Mouse (Mus musculus): ENCODE data around the gene Atp6v1e2. TPM values are rescaled to one million over a fixed set of nuclear protein-coding genes. Genes with fewer than 3 reads are reported as not detected.

Atp6v1e2 gene
- not detected in 2 replicates for polyA plus RNA-seq (2016; fragmentation: Nextera tagmentation; extraction: Ambion mirVana)

- 72% methylated on average over 28 of the region's 28 CpGs for WGBS
These were observed at the start of gene Atp6v1e2 for GRCm38 (mm10) chr17:86947840-86948796. Gene Atp6v1e2, minus strand, starts transcription at chr17:86947897.

GRCm38 (mm10) chr17:86997323-86997722 is 49.6 kb upstream of the Atp6v1e2 start:
- H3K4me1 ChIP-seq: no peaks in the 10 kb centered on the region
- ATAC-seq (ENCODE audit: low FRiP score): no peak
- no peaks in the 10 kb centered on the region for H3K27me3 ChIP-seq
- H3K9me3 ChIP-seq: no peaks in the 10 kb centered on the region
- no peak overlapping the region for H3K4me3 ChIP-seq (replicated peaks)
- H3K27ac ChIP-seq: no peak overlapping the region
- H3K9ac ChIP-seq: no peak overlapping the region
- H3K4me2 ChIP-seq: no peak overlapping the region
- H3K36me3 ChIP-seq (replicated peaks): peaks cover 8% of the 10 kb centered on the region
- WGBS: 93% methylated on average over 6 of the region's 6 CpGs

More at GRCm38 (mm10) chr17:86947840-86948796, at the start of gene Atp6v1e2:
- no peak within 1 kb of the TSS for H3K9ac ChIP-seq
- H3K4me1 ChIP-seq: peaks cover 10% of the 10 kb centered on the region
- H3K9me3 ChIP-seq: no peaks in the 10 kb centered on the region
- peaks cover 4% of the 10 kb centered on the region; the same call in 1 of the 2 replicates for H3K27me3 ChIP-seq
- peak; percentile 90 for ATAC-seq (ENCODE audit: low FRiP score)
- no peak within 1 kb of the TSS for H3K4me3 ChIP-seq (replicated peaks)
- H3K36me3 ChIP-seq (replicated peaks): no peaks in the 10 kb centered on the region
- no peak within 1 kb of the TSS for H3K27ac ChIP-seq
- no peak within 1 kb of the TSS for H3K4me2 ChIP-seq

GRCm38 (mm10) chr17:86991306-86991705 is 43.6 kb upstream of the Atp6v1e2 start:
- Histone ChIP-seq H3K4me1 (peaks cover 17% of the 10 kb centered on the region), H3K9me3 (no peaks in the 10 kb centered on the region), H3K9ac (no peak overlapping the region), H3K36me3 (replicated peaks) (no peaks in the 10 kb centered on the region; the same call in 1 of the 2 replicates), H3K27ac (no peak overlapping the region), H3K4me2 (no peak overlapping the region), H3K4me3 (replicated peaks) (no peak overlapping the region), H3K27me3 (no peaks in the 10 kb centered on the region)
- 94% methylated on average over 8 of the region's 8 CpGs for WGBS
- ATAC-seq (ENCODE audit: low FRiP score): no peak

DNA sequence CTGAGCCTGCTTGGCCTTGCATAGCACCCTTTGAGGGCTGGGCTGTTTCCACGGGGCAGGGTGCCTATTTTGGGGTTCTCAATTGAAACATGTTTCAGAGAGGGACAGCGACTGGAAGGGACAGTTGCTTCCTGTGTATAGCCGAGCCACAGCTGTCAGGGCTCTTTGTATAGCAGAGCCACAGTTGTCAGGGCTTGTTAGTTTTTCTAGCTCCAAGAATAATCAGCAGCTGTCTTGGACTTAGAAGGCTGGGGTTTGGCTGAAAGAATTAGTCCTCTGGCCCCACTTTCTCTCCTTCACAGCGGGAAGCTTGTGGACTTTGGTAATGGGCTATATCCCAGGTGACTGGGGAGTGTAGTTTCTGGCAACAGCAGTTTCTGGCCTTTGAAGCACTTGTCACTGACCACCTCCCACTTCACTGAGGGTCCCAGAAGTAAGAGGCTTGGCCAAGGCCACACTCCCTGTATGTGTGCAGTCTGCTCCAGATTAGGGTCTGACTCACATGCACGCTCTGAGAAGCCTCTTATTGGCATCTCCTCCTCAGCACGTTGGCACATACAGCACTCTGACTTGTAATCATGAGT is 41.0 kb upstream of the Atp6v1e2 start:
- Histone ChIP-seq H3K27ac (0 out of 2 replicates have a peak overlapping the region, but pooled peaks have one; percentile 19), H3K9ac (no peak overlapping the region), H3K4me1 (peaks cover 26% of the 10 kb centered on the region), H3K4me3 (replicated peaks) (no peak overlapping the region), H3K4me2 (no peak overlapping the region), H3K9me3 (no peaks in the 10 kb centered on the region), H3K36me3 (replicated peaks) (no peaks in the 10 kb centered on the region), H3K27me3 (no peaks in the 10 kb centered on the region)
- WGBS: 64% methylated on average over 6 of the region's 6 CpGs
- ATAC-seq (ENCODE audit: low FRiP score): no peak

DNA sequence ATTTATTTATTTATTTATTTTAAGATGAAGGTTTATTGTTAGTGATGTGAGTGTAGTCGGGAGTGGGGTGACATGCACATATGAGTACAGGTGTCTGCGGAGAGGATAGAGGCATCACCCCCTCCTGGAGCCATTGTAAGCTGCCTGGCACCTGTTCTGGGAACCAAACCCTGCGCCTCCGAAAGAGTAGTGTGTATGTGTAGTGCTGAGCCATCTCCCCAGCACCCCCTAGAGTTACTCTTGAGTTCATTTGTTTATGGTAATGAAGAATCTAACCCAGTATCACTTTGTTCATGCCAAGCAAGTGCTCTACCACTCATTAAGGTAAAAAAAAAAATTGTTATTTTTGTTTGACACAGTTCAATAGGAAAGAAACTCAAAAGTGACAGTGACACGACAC is 40.5 kb upstream of the Atp6v1e2 start:
- no peak for ATAC-seq (ENCODE audit: low FRiP score)
- no peaks in the 10 kb centered on the region for H3K27me3 ChIP-seq
- H3K4me3 ChIP-seq (replicated peaks): no peak overlapping the region
- no peaks in the 10 kb centered on the region for H3K9me3 ChIP-seq
- peaks cover 26% of the 10 kb centered on the region for H3K4me1 ChIP-seq
- WGBS: 82% methylated on average over 5 of the region's 5 CpGs
- no peak overlapping the region for H3K4me2 ChIP-seq
- no peak overlapping the region for H3K27ac ChIP-seq
- no peaks in the 10 kb centered on the region for H3K36me3 ChIP-seq (replicated peaks)
- H3K9ac ChIP-seq: no peak overlapping the region

DNA sequence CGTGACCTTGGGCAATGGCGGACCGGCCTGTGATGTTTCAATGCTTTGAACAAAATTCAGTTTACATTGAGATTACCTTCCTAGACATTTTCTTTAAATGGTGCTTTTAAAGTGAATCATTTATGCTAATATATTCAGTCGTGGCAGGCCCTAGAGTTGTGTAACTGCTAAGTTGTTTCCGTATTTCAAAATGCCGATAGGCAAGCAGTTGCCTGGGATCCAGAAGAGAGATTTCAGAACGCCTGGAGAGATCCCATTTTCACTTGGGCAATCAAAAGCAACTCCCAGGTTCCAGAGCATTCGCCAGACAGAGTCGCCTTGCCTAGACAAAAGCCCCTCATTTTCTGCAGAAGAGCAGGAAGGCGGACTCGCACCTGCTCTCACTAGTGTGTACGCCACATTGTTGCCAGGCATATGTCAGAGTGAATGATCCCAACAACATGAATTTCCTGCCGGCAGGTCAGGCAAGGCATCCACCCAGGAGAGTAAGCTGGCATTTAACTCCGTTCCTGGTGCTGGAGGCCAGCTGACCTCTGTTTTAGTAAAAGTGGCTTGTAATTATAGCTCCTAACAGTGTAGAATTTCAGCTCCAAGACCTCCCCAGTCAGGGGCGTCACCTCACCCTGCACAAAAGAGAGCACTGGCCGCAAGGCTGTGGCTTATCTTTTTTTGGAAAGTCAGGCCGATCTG is 38.9 kb upstream of the Atp6v1e2 start:
- Histone ChIP-seq H3K4me3 (replicated peaks) (no peak overlapping the region), H3K27ac (peak overlapping the region; percentile 56), H3K36me3 (replicated peaks) (peaks cover 2% of the 10 kb centered on the region), H3K27me3 (no peaks in the 10 kb centered on the region), H3K9ac (peak overlapping the region; percentile 12; the same call in 1 of the 2 replicates), H3K9me3 (no peaks in the 10 kb centered on the region), H3K4me1 (peaks cover 26% of the 10 kb centered on the region), H3K4me2 (no peak overlapping the region)
- 46% methylated on average over 17 of the region's 17 CpGs for WGBS
- peak; percentile 44; the same call in 1 of the 2 replicates for ATAC-seq (ENCODE audit: low FRiP score)

DNA sequence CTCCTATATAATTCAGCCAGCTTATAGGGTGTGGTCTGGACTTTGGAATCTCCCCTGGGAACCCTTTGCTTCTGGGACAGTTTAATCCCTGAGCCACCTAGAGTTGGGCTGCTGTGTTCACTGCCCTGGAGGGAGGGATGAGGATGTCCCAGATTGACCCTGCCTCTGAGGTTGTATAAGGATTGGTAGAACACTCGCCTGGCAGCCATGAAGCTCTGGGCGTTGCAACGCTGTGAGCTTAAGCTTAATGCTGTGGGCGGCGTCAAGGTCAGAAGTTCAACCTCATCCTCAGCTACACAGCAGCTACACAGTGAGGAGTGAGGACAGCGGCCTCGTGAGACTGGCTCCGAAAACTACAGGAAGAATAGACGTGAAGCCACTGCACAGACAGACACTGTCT is 34.8 kb upstream of the Atp6v1e2 start:
- Histone ChIP-seq H3K27ac (no peak overlapping the region), H3K36me3 (replicated peaks) (peaks cover 12% of the 10 kb centered on the region), H3K4me3 (replicated peaks) (no peak overlapping the region), H3K4me2 (no peak overlapping the region), H3K9me3 (no peaks in the 10 kb centered on the region), H3K27me3 (no peaks in the 10 kb centered on the region), H3K4me1 (peaks cover 19% of the 10 kb centered on the region), H3K9ac (no peak overlapping the region)
- WGBS: 80% methylated on average over 9 of the region's 9 CpGs
- ATAC-seq (ENCODE audit: low FRiP score): no peak

DNA sequence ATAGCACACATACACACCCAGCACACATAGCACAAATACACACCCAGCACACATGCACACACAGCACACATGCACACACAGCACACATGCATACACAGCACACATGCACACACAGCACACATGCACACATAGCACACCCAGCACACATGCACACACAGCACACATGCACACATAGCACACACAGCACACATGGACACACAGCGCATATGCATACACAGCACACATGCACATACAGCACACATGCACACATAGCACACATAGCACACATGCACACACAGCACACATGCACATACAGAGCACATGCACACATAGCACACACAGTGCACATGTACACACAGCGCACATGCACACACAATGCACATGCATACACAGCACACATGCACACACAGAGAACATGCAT is 34.0 kb upstream of the Atp6v1e2 start:
- no peak for ATAC-seq (ENCODE audit: low FRiP score)
- Histone ChIP-seq H3K9me3 (no peaks in the 10 kb centered on the region), H3K4me1 (peaks cover 13% of the 10 kb centered on the region), H3K27ac (no peak overlapping the region), H3K36me3 (replicated peaks) (peaks cover 12% of the 10 kb centered on the region), H3K9ac (no peak overlapping the region), H3K27me3 (no peaks in the 10 kb centered on the region), H3K4me2 (no peak overlapping the region), H3K4me3 (replicated peaks) (no peak overlapping the region)
- 97% methylated on average over 2 of the region's 2 CpGs for WGBS

GRCm38 (mm10) chr17:86981205-86981604 is 33.5 kb upstream of the Atp6v1e2 start:
- no peak overlapping the region for H3K4me3 ChIP-seq (replicated peaks)
- no peak overlapping the region for H3K9ac ChIP-seq
- H3K36me3 ChIP-seq (replicated peaks): peaks cover 12% of the 10 kb centered on the region
- peaks cover 8% of the 10 kb centered on the region for H3K4me1 ChIP-seq
- H3K27ac ChIP-seq: no peak overlapping the region
- H3K9me3 ChIP-seq: no peaks in the 10 kb centered on the region
- no peaks in the 10 kb centered on the region for H3K27me3 ChIP-seq
- no peak overlapping the region for H3K4me2 ChIP-seq
- ATAC-seq (ENCODE audit: low FRiP score): no peak
- 90% methylated on average over 1 of the region's 1 CpGs for WGBS

DNA sequence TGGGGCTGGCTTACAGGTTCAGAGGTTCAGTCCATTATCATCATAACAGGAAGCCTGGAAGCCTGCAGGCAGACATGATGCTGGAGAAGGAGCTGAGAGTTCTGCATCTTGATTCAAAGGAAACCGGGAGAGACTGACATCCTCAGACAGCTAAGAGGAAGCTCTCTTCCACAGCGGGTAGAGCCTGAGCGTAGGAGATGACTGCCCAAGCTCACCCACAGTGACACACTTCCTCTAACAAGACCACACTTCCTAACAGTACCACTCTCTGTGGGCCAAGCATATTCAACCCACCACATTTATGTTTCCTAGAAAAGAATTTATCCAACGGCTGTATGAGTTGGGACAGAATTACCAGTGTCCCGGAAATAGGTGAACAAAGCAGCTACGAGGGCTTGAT is 30.8 kb upstream of the Atp6v1e2 start:
- peaks cover 12% of the 10 kb centered on the region for H3K36me3 ChIP-seq (replicated peaks)
- H3K9ac ChIP-seq: no peak overlapping the region
- no peak overlapping the region for H3K27ac ChIP-seq
- no peak for ATAC-seq (ENCODE audit: low FRiP score)
- H3K27me3 ChIP-seq: no peaks in the 10 kb centered on the region
- 94% methylated on average over 6 of the region's 6 CpGs for WGBS
- no peak overlapping the region for H3K4me2 ChIP-seq
- no peaks in the 10 kb centered on the region for H3K4me1 ChIP-seq
- no peak overlapping the region for H3K4me3 ChIP-seq (replicated peaks)
- no peaks in the 10 kb centered on the region for H3K9me3 ChIP-seq

DNA sequence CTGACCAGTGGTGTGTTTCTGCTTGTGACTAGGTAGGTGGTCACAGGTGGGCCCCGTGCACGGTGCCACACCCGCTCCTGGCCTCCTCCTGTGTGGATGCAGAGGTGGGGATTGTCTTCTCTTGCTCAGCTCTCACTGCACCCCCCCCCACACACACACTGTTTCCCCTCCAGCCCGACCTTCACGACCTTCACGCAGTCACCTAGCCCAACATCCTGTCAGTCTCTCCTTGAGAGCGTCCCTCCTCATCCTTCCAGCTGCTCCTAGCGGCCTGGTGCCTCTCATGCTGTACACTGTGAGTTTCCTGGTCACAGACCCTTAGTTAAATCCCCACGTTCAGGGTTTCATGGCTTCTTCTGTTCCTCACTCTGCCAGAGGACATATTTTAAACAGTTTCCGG is 28.7 kb upstream of the Atp6v1e2 start:
- Histone ChIP-seq H3K4me1 (no peaks in the 10 kb centered on the region), H3K4me2 (no peak overlapping the region), H3K9me3 (no peaks in the 10 kb centered on the region), H3K36me3 (replicated peaks) (peaks cover 15% of the 10 kb centered on the region), H3K27me3 (no peaks in the 10 kb centered on the region), H3K9ac (no peak overlapping the region), H3K27ac (no peak overlapping the region), H3K4me3 (replicated peaks) (no peak overlapping the region)
- WGBS: 80% methylated on average over 10 of the region's 10 CpGs
- no peak for ATAC-seq (ENCODE audit: low FRiP score)

- no peak overlapping the region for H3K4me3 ChIP-seq (replicated peaks)
- H3K4me1 ChIP-seq: 0 out of 2 replicates have a peak, but pooled peaks cover 8% of the 10 kb centered on the region
- no peaks in the 10 kb centered on the region for H3K27me3 ChIP-seq
- ATAC-seq (ENCODE audit: low FRiP score): no peak
- H3K9ac ChIP-seq: no peak overlapping the region
- no peak overlapping the region for H3K4me2 ChIP-seq
- WGBS: 97% methylated on average over 2 of the region's 2 CpGs
- no peak overlapping the region for H3K27ac ChIP-seq
- peaks cover 8% of the 10 kb centered on the region; the same call in 1 of the 2 replicates for H3K36me3 ChIP-seq (replicated peaks)
- no peaks in the 10 kb centered on the region for H3K9me3 ChIP-seq
These were observed 25.4 kb upstream of the Atp6v1e2 start for GRCm38 (mm10) chr17:86973097-86973496.
